Mouse (Mus musculus) heart, embryonic 11.5 days (tissue): ENCODE measurements around the gene Fzd2. TPM values are rescaled to one million over a fixed set of nuclear protein-coding genes. Genes with fewer than 3 reads are reported as not detected.
"Not testable (repeated sequence)": the region's sequence is repeated elsewhere in the genome, so short reads cannot be mapped to it uniquely, and the experiment has no call there.

ENCODE experiments used
- ATAC-seq: fragments of 200-750 bp; cut with Nextera tagmentation; replicated peaks from 2 replicates; pipeline ENCODE4 v1.8.0; 2017; ENCODE audit warnings: moderate library complexity; ENCODE audit not compliant: insufficient number of reproducible peaks, low FRiP score, low TSS enrichment
- H3K27ac ChIP-seq: fragments of 300-500 bp; sonication (generic); 2 replicates; pipeline ENCODE4 v1.5.1; 2014; ENCODE audit warnings: mild to moderate bottlenecking, low read depth, low read length
- H3K27me3 ChIP-seq: fragments of 300-500 bp; sonication (generic); 2 replicates; pipeline ENCODE4 v1.6.1; 2014; ENCODE audit warnings: mild to moderate bottlenecking, low read length, mixed read lengths; ENCODE audit not compliant: control insufficient read depth, insufficient read depth
- H3K36me3 ChIP-seq: fragments of 300-500 bp; sonication (generic); 2 replicates; pipeline ENCODE4 v1.6.1; 2014; ENCODE audit warnings: mild to moderate bottlenecking, low read length, moderate library complexity, mixed read lengths; ENCODE audit not compliant: control insufficient read depth, insufficient read depth
- H3K4me1 ChIP-seq: fragments of 300-500 bp; sonication (generic); 2 replicates; pipeline ENCODE4 v1.6.1; 2014; ENCODE audit warnings: low read length; ENCODE audit not compliant: control insufficient read depth, insufficient read depth
- H3K4me2 ChIP-seq: fragments of 300-500 bp; sonication (generic); 2 replicates; pipeline ENCODE4 v1.6.1; 2014; ENCODE audit warnings: mild to moderate bottlenecking, moderate library complexity
- H3K4me3 ChIP-seq: fragments of 300-500 bp; sonication (generic); 2 replicates; pipeline ENCODE4 v1.5.1; 2014; ENCODE audit warnings: low read depth, low read length
- H3K9ac ChIP-seq: fragments of 300-500 bp; sonication (generic); 2 replicates; pipeline ENCODE4 v1.6.1; 2014; ENCODE audit warnings: mild to moderate bottlenecking, low read depth, low read length, moderate library complexity
- H3K9me3 ChIP-seq: fragments of 300-500 bp; sonication (generic); replicated peaks from 2 replicates; pipeline ENCODE4 v1.6.1; 2016; ENCODE audit warnings: low read length; ENCODE audit not compliant: control insufficient read depth
- WGBS: fragments of 180-500 bp; shearing (Covaris S2); extraction: QIAGEN DNeasy Blood & Tissue Kit; methylation state at CpG from one replicate; pipeline ENCODE4 v1.1.7; 2014; ENCODE audit not compliant: insufficient replicate concordance; 5-methylcytosine and 5-hydroxymethylcytosine counted together
- polyA plus RNA-seq: library from polyadenylated mRNA; unstranded; fragments of >200 nt; fragmentation: Nextera tagmentation; extraction: Ambion mirVana; gene quantifications from 2 replicates; pipeline ENCODE4 v1.2.1, GENCODE M21; 2014

The Fzd2 gene
- polyA plus RNA-seq = 23.9 and 25.0 TPM in 2 replicates

- peak; percentile 84 for ATAC-seq
- peak within 1 kb of the TSS; percentile 95 for H3K9ac ChIP-seq
- H3K4me2 ChIP-seq = peak within 1 kb of the TSS; percentile 83
- peaks cover 14% of the 10 kb centered on the region for H3K4me1 ChIP-seq
- peak within 1 kb of the TSS; percentile 88 for H3K4me3 ChIP-seq
- H3K27ac ChIP-seq = peak within 1 kb of the TSS; percentile 98
- peaks cover 7% of the 10 kb centered on the region; the same call in 1 of the 2 replicates for H3K36me3 ChIP-seq
- H3K9me3 ChIP-seq = no peaks in the 10 kb centered on the region
- peaks cover 6% of the 10 kb centered on the region; the same call in 1 of the 2 replicates for H3K27me3 ChIP-seq
- WGBS = 0% methylated on average over 30 of the region's 31 CpGs
These were observed at the start of gene Fzd2 for GRCm38 (mm10) chr11:102604010-102604584. Gene Fzd2, plus strand, starts transcription at chr11:102604396.

GRCm38 (mm10) chr11:102555400-102556030, 48.7 kb upstream of the Fzd2 start:
- peak overlapping the region; percentile 86 for H3K4me3 ChIP-seq
- peaks cover 11% of the 10 kb centered on the region for H3K4me1 ChIP-seq
- H3K27me3 ChIP-seq = no peaks in the 10 kb centered on the region
- peak overlapping the region; percentile 92 for H3K27ac ChIP-seq
- ATAC-seq = peak; percentile 50; the same call in 1 of the 2 replicates
- peak overlapping the region; percentile 87 for H3K4me2 ChIP-seq
- no peaks in the 10 kb centered on the region for H3K36me3 ChIP-seq
- H3K9ac ChIP-seq = peak overlapping the region; percentile 92
- WGBS = under 1% methylated on average over 37 of the region's 39 CpGs
- H3K9me3 ChIP-seq = no peaks in the 10 kb centered on the region

DNA sequence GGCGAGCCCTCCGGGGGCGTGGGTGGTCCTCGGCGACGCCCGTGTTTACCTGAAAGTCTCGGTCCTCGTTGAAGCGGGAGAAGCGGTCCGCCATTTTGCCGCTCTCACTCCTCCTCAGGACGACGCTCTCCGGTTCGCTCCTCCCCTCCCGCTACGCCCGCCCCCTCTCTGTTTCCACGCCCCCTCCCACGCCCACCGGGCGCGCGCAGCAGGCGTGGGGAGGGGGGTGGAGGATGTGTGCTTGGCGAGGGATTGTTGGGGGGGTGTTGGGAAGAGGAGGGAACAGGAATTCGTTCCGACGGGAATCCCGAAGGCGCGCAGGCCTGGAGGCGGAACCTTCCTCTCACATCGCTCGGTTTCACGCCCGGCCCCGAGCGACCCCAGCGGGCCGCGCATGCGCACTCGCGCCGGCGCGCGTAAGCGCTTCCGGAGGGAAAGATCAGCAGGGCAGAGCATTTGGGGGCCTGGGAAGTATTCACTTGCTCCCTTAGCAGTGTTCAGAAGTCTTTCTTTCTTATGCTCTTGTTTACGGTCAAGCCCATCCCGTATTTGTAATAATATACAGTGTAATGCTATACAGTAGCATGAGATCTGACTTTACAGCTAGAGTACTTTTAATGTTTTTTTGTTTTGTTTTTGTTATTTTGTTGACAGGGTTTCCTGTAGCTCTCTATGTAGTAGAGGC, 48.0 kb upstream of the Fzd2 start, which contains the start of gene Gpatch8:
Gene Gpatch8, minus strand, starts transcription at position 362 of the 685 bp plus-strand sequence.
- no peaks in the 10 kb centered on the region for H3K27me3 ChIP-seq
- no peaks in the 10 kb centered on the region for H3K9me3 ChIP-seq
- no peaks in the 10 kb centered on the region for H3K36me3 ChIP-seq
- H3K27ac ChIP-seq = peak within 1 kb of the TSS; percentile 92
- peak; percentile 94 for ATAC-seq
- WGBS = under 1% methylated on average over 42 of the region's 55 CpGs
- peak within 1 kb of the TSS; percentile 92 for H3K9ac ChIP-seq
- peak within 1 kb of the TSS; percentile 86 for H3K4me3 ChIP-seq
- H3K4me1 ChIP-seq = peaks cover 11% of the 10 kb centered on the region
- peak within 1 kb of the TSS; percentile 87 for H3K4me2 ChIP-seq

- H3K36me3 ChIP-seq = no peaks in the 10 kb centered on the region
- H3K9ac ChIP-seq = no peak overlapping the region; the same call in 1 of the 2 replicates
- H3K4me1 ChIP-seq = peaks cover 11% of the 10 kb centered on the region
- H3K4me2 ChIP-seq = peak overlapping the region; percentile 87
- H3K27ac ChIP-seq = peak overlapping the region; percentile 92
- H3K9me3 ChIP-seq = no peaks in the 10 kb centered on the region
- H3K4me3 ChIP-seq = peak overlapping the region; percentile 86
- ATAC-seq = no peak
- H3K27me3 ChIP-seq = no peaks in the 10 kb centered on the region
- 23% methylated on average over 3 of the region's 3 CpGs for WGBS
These were observed 47.5 kb upstream of the Fzd2 start for GRCm38 (mm10) chr11:102556716-102557074.

DNA sequence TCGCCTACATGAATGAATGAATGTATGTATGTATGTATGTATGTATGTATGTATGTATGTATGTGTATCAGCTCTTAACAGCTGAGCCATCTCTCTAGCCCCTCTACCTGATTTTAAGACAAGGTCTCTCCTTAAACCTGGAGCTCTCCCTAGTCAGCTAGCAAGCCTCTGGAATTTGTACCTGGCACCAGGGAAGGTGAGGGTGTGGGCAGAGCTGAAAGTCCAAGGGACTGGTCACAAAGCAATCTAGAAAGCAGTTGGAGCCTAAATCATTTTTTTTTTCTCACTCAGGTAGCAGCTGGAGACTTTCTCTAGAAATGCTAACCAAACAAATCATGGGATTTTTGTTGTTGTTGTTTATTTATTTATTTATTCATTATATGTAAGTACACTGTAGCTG, 46.8 kb upstream of the Fzd2 start:
- Histone ChIP-seq H3K4me1 (peaks cover 11% of the 10 kb centered on the region), H3K9ac (no peak overlapping the region), H3K4me2 (no peak overlapping the region), H3K36me3 (no peaks in the 10 kb centered on the region), H3K27ac (no peak overlapping the region), H3K4me3 (no peak overlapping the region), H3K9me3 (no peaks in the 10 kb centered on the region), H3K27me3 (no peaks in the 10 kb centered on the region)
- WGBS = 79% methylated on average over 1 of the region's 1 CpGs
- no peak for ATAC-seq

GRCm38 (mm10) chr11:102558704-102559103, 45.5 kb upstream of the Fzd2 start:
- Histone ChIP-seq H3K4me3 (no peak overlapping the region), H3K27me3 (no peaks in the 10 kb centered on the region), H3K27ac (no peak overlapping the region), H3K36me3 (no peaks in the 10 kb centered on the region), H3K9ac (no peak overlapping the region), H3K9me3 (no peaks in the 10 kb centered on the region), H3K4me2 (no peak overlapping the region), H3K4me1 (peaks cover 11% of the 10 kb centered on the region)
- 100% methylated on average over 3 of the region's 5 CpGs for WGBS
- ATAC-seq = no peak

GRCm38 (mm10) chr11:102564952-102565671, 39.1 kb upstream of the Fzd2 start:
- H3K9me3 ChIP-seq, H3K4me3 ChIP-seq, H3K27me3 ChIP-seq, ATAC-seq, H3K36me3 ChIP-seq, H3K4me1 ChIP-seq: not testable (repeated sequence)
- H3K9ac ChIP-seq = peak overlapping the region; percentile 56; the same call in 1 of the 2 replicates
- 42% methylated on average over 14 of the region's 14 CpGs for WGBS
- H3K27ac ChIP-seq = peak overlapping the region; percentile 58; the same call in 1 of the 2 replicates
- H3K4me2 ChIP-seq = peak overlapping the region; percentile 35

- H3K4me3 ChIP-seq = no peak overlapping the region
- H3K36me3 ChIP-seq = no peaks in the 10 kb centered on the region
- H3K27ac ChIP-seq = peak overlapping the region; percentile 58
- ATAC-seq = no peak
- H3K4me2 ChIP-seq = peak overlapping the region; percentile 35
- H3K4me1 ChIP-seq = no peaks in the 10 kb centered on the region
- H3K27me3 ChIP-seq = no peaks in the 10 kb centered on the region
- H3K9me3 ChIP-seq = no peaks in the 10 kb centered on the region
- H3K9ac ChIP-seq = peak overlapping the region; percentile 56; the same call in 1 of the 2 replicates
These were observed 38.5 kb upstream of the Fzd2 start for GRCm38 (mm10) chr11:102565741-102566140.
